Mouse (Mus musculus): ENCODE data around the gene Ankrd54.

Ankrd54 gene

GRCm38 (mm10) chr15:79062376-79063159 lies at the start of gene Ankrd54:
Ankrd54 (minus strand) TSS chr15:79062893.
- peak; percentile 93 for DNase-seq (ENCODE audit: low spot score)

GRCm38 (mm10) chr15:79111774-79112173 lies 49.1 kb upstream of the Ankrd54 start:
- DNase-seq (ENCODE audit: low spot score) = no peak

- DNase-seq (ENCODE audit: low spot score) = no peak
These were observed 47.8 kb upstream of the Ankrd54 start for GRCm38 (mm10) chr15:79110528-79110927.

- DNase-seq (ENCODE audit: low spot score) = no peak
These were observed 47.3 kb upstream of the Ankrd54 start for GRCm38 (mm10) chr15:79110031-79110430.

GRCm38 (mm10) chr15:79109321-79109934 lies 46.7 kb upstream of the Ankrd54 start:
- DNase-seq (ENCODE audit: low spot score) = no peak

- peak; percentile 39 for DNase-seq (ENCODE audit: low spot score)
These were observed 46.0 kb upstream of the Ankrd54 start, which contains the start of gene Micall1 for GRCm38 (mm10) chr15:79108421-79109320. Micall1 (plus strand) TSS chr15:79108898.

- DNase-seq (ENCODE audit: low spot score) = no peak
These were observed 45.3 kb upstream of the Ankrd54 start for GRCm38 (mm10) chr15:79107966-79108365.

- no peak for DNase-seq (ENCODE audit: low spot score)
These were observed 43.1 kb upstream of the Ankrd54 start for GRCm38 (mm10) chr15:79105804-79106203.

GRCm38 (mm10) chr15:79103264-79103663 lies 40.6 kb upstream of the Ankrd54 start:
- DNase-seq (ENCODE audit: low spot score) = no peak

GRCm38 (mm10) chr15:79101531-79101930 lies 38.8 kb upstream of the Ankrd54 start:
- DNase-seq (ENCODE audit: low spot score) = no peak

GRCm38 (mm10) chr15:79100391-79100790 lies 37.7 kb upstream of the Ankrd54 start:
- DNase-seq (ENCODE audit: low spot score) = no peak

- DNase-seq (ENCODE audit: low spot score) = no peak
These were observed 36.8 kb upstream of the Ankrd54 start for GRCm38 (mm10) chr15:79099456-79099855.

- no peak for DNase-seq (ENCODE audit: low spot score)
These were observed 36.2 kb upstream of the Ankrd54 start for GRCm38 (mm10) chr15:79098868-79099267.

- no peak for DNase-seq (ENCODE audit: low spot score)
These were observed 35.5 kb upstream of the Ankrd54 start for GRCm38 (mm10) chr15:79098220-79098619.

- DNase-seq (ENCODE audit: low spot score) = no peak
These were observed 34.9 kb upstream of the Ankrd54 start for GRCm38 (mm10) chr15:79097611-79098025.

- no peak for DNase-seq (ENCODE audit: low spot score)
These were observed 34.4 kb upstream of the Ankrd54 start for GRCm38 (mm10) chr15:79097135-79097534.

GRCm38 (mm10) chr15:79096556-79096955 lies 33.9 kb upstream of the Ankrd54 start:
- no peak for DNase-seq (ENCODE audit: low spot score)

- no peak for DNase-seq (ENCODE audit: low spot score)
These were observed 32.8 kb upstream of the Ankrd54 start for GRCm38 (mm10) chr15:79095483-79095882.

GRCm38 (mm10) chr15:79093083-79093839 lies 30.6 kb upstream of the Ankrd54 start:
- no peak for DNase-seq (ENCODE audit: low spot score)

- DNase-seq (ENCODE audit: low spot score) = no peak
These were observed 29.6 kb upstream of the Ankrd54 start for GRCm38 (mm10) chr15:79092284-79092683.

GRCm38 (mm10) chr15:79079567-79079966 lies 16.9 kb upstream of the Ankrd54 start:
- no peak for DNase-seq (ENCODE audit: low spot score)

All from spleen, adult 12 weeks (tissue).